Mouse (Mus musculus): ENCODE measurements around the gene Neu1.

GRCm38 (mm10) chr17:34894801-34895530 lies 36.1 kb upstream of the Neu1 start:
- no peak for TF ChIP-seq EP300 (IDR thresholded peaks at IDR 0.05; ENCODE audit: low read depth)
- TF ChIP-seq CTCF (IDR thresholded peaks at IDR 0.05; ENCODE audit: low read depth) = no peak

All from liver, embryonic 14.5 days (tissue).